In the genomic region with DNA sequence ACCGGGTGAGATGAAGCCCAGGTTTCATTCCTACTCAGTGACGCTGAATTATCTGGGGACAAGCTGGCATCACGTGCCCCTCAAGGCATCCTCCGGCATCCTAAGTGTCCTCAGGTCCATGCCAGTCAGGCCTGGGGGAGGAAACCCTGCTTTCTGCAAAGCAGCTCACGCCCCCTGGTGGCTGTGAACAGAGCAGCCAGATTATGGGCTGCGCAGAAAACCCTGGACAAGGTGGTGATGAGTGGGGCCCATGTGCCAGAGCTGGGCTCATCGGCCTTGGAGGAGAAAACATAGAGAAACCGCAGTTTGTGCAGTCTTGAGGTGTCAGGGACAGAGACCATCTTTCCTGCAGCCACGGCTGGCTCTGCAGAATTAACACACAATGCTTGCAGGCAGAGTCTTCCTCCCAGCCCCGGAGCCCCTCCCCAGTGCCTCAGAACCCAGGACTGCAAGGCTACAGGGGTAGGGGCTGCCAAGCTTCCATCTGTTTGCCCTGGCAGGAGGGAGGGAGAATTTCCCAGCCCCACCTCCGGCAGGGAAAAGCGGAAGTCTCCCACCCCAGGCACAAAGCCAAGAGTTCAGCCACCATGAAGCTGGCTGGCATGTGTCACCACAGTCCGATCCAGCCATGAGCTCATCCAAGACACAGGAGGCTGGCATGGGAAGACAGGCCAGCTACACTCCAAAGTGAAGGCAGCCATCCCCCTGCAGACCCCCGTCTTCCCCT, we compare ENCODE assay signal across 8 mouse cellular contexts.
A peak's percentile ranks its signal among the peaks of the same experiment; 100 is the strongest.
DNase-seq lines count a peak whose midpoint lies in the region; ATAC-seq and TF ChIP-seq lines count a peak whose summit lies in the region.

No protein-coding gene starts in this region.

- H3K9ac ChIP-seq in heart, embryonic 11.5 days (ENCODE audit: low read depth, low read length) = no peak overlapping the region

- ATAC-seq in G1E (ENCODE audit: extremely low read depth, insufficient number of reproducible peaks, low FRiP score, poor library complexity, severe bottlenecking) = no peak
- peak; percentile 58 for ATAC-seq in erythroid progenitor cell, adult 5-6 weeks (replicated peaks; ENCODE audit: low FRiP score, poor library complexity, severe bottlenecking)
- 0 out of 2 replicates have a peak, but pooled peaks have one; percentile 37 for ATAC-seq in heart, embryonic 11.5 days (replicated peaks; ENCODE audit: insufficient number of reproducible peaks, low FRiP score, low TSS enrichment)

- H3K4me2 ChIP-seq in heart, embryonic 11.5 days = no peak overlapping the region

- TF ChIP-seq CTCF in G1E (IDR thresholded peaks at IDR 0.05; ENCODE audit: low read depth, low read length) = peak; percentile 66
- peak; percentile 69 for TF ChIP-seq CTCF in lung, adult 2 months (IDR thresholded peaks at IDR 0.05; ENCODE audit: insufficient read depth, low read length)

- H3K9me3 ChIP-seq in G1E (replicated peaks) = peaks cover 7% of the 10 kb centered on the region
- H3K9me3 ChIP-seq in heart, embryonic 11.5 days (replicated peaks; ENCODE audit: control insufficient read depth, low read length) = no peaks in the 10 kb centered on the region

- H3K4me3 ChIP-seq in G1E (ENCODE audit: low read depth, low read length) = no peak overlapping the region
- H3K4me3 ChIP-seq in heart, embryonic 11.5 days (ENCODE audit: low read depth, low read length) = no peak overlapping the region
- no peak overlapping the region for H3K4me3 ChIP-seq in lung, adult 2 months (replicated peaks; ENCODE audit: extremely low read depth, low read depth, low read length)

- no peak for TF ChIP-seq POLR2A in lung, adult 2 months (IDR thresholded peaks at IDR 0.05; ENCODE audit: borderline replicate concordance, extremely low read depth, low read depth, low read length)

- no peaks in the 10 kb centered on the region for H3K36me3 ChIP-seq in G1E (replicated peaks)
- no peaks in the 10 kb centered on the region for H3K36me3 ChIP-seq in heart, embryonic 11.5 days (ENCODE audit: control insufficient read depth, insufficient read depth, low read length)

- H3K27ac ChIP-seq in heart, embryonic 11.5 days (ENCODE audit: low read depth, low read length) = no peak overlapping the region

- no peaks in the 10 kb centered on the region for H3K4me1 ChIP-seq in G1E (ENCODE audit: insufficient read depth, low read depth, low read length)
- H3K4me1 ChIP-seq in heart, embryonic 11.5 days (ENCODE audit: control insufficient read depth, insufficient read depth, low read length) = no peaks in the 10 kb centered on the region; the same call in 1 of the 2 replicates
- H3K4me1 ChIP-seq in lung, adult 2 months (ENCODE audit: control insufficient read depth, insufficient read depth, low read length) = no peaks in the 10 kb centered on the region

- DNase-seq in G1E (ENCODE audit: low spot score) = peak; percentile 33
- DNase-seq in brain, adult 2 months (ENCODE audit: low read depth, low spot score) = peak; percentile 98
- peak; percentile 77 to 80 for DNase-seq in kidney, postnatal 4 days
- DNase-seq in lung, adult 2 months = peak; percentile 39
- peak; percentile 53 for DNase-seq in ovary, postnatal 36 days (ENCODE audit: low spot score)
- peak; percentile 48 for DNase-seq in urinary bladder, postnatal 25 days (ENCODE audit: low spot score)

- WGBS in heart, embryonic 11.5 days (ENCODE audit: insufficient replicate concordance) = 45% methylated on average over 14 of the region's 14 CpGs
- WGBS in lung, adult 2 months = 24% methylated on average over 14 of the region's 14 CpGs

- H3K27me3 ChIP-seq in G1E (ENCODE audit: insufficient read depth, low read length) = peaks cover 44% of the 10 kb centered on the region
- peaks cover 46% of the 10 kb centered on the region for H3K27me3 ChIP-seq in heart, embryonic 11.5 days (ENCODE audit: control insufficient read depth, insufficient read depth, low read length)

Comparison
In these comparisons a context has a peak if more than half of its experiments do, and no peak if none do; other contexts are left out.
1. DNase-seq: peak in every context shown above with its lines; median percentile 98 in brain, adult 2 months; 78 in kidney, postnatal 4 days; 53 in ovary, postnatal 36 days; 48 in urinary bladder, postnatal 25 days; 39 in lung, adult 2 months; 33 in G1E.